Mouse (Mus musculus): ENCODE results near the gene Six5. TPM values are rescaled to one million over a fixed set of nuclear protein-coding genes. Genes with fewer than 3 reads are reported as not detected.

The Six5 gene
- total RNA-seq (2023) = 1 to 10 TPM in 1 of 2 experiments, under 1 TPM in 1; 0.35 to 1.1 TPM

GRCm38 (mm10) chr7:19094471-19094825 lies at the start of gene Six5:
Gene Six5, plus strand, starts transcription at chr7:19094594.

GRCm38 (mm10) chr7:19054047-19054776 lies 40.2 kb upstream of the Six5 start, which contains the start of gene Rsph6a:
Gene Rsph6a, plus strand, starts transcription at chr7:19054690.

GRCm38 (mm10) chr7:19075723-19076585 lies 18.4 kb upstream of the Six5 start, which contains the start of gene Dmwd:
Gene Dmwd, plus strand, starts transcription at chr7:19076227.

GRCm38 (mm10) chr7:19083701-19084100 lies 10.7 kb upstream of the Six5 start, which contains the start of gene Dmpk:
Gene Dmpk, plus strand, starts transcription at chr7:19083849.

GRCm38 (mm10) chr7:19118028-19118771 lies 23.8 kb downstream of the Six5 start, which contains the start of gene Gm4969:
Gene Gm4969, minus strand, starts transcription at chr7:19118368.

GRCm38 (mm10) chr7:19119631-19120429 lies 25.4 kb downstream of the Six5 start, which contains the start of gene Fbxo46:
Gene Fbxo46, plus strand, starts transcription at chr7:19119859.

Other genes with a start within 250 kb of the Six5 start
- gene Pglyrp1, start 223.3 kb upstream of the Six5 start, total RNA-seq (2023) = 1,000 to 10,000 TPM; 1,945 to 1,998 TPM
- gene Ccdc61, start 184.2 kb upstream of the Six5 start, total RNA-seq (2023) = 10 to 100 TPM; 12.4 to 17.8 TPM
- under 1 TPM in 1 of 2 experiments, not detected in 1; 0.04 TPM for gene Nova2, start 168.7 kb upstream of the Six5 start, total RNA-seq (2023)
- gene Nanos2, start 107.2 kb upstream of the Six5 start, total RNA-seq (2023) = not detected
- under 1 TPM; 0.24 to 0.35 TPM for gene Mypop, start 103.3 kb upstream of the Six5 start, total RNA-seq (2023)
- gene Irf2bp1, start 90.5 kb upstream of the Six5 start, total RNA-seq (2023) = 10 to 100 TPM; 15.4 to 18.3 TPM
- gene Foxa3, start 71.1 kb upstream of the Six5 start, total RNA-seq (2023) = not detected
- 10 to 100 TPM; 55.4 to 60.6 TPM for gene Sympk, start 70.2 kb upstream of the Six5 start, total RNA-seq (2023)
- gene Rsph6a, start 39.9 kb upstream of the Six5 start, total RNA-seq (2023) = not detected
- 10 to 100 TPM; 13.9 to 23.0 TPM for gene Dmwd, start 18.4 kb upstream of the Six5 start, total RNA-seq (2023)
- 1 to 10 TPM; 4.6 to 7.9 TPM for gene Dmpk, start 10.7 kb upstream of the Six5 start, total RNA-seq (2023)
- not detected for gene Gm4969, start 23.8 kb downstream of the Six5 start, total RNA-seq (2023)
- 10 to 100 TPM; 16.2 to 16.6 TPM for gene Fbxo46, start 25.3 kb downstream of the Six5 start, total RNA-seq (2023)
- gene Qpctl, start 54.7 kb downstream of the Six5 start, total RNA-seq (2023) = 10 to 100 TPM; 10.4 to 10.8 TPM
- gene Snrpd2, start 55.1 kb downstream of the Six5 start, total RNA-seq (2023) = 10 to 100 TPM; 44.8 to 49.2 TPM
- not detected for gene Gipr, start 71.5 kb downstream of the Six5 start, total RNA-seq (2023)
- 10 to 100 TPM; 59.9 to 73.3 TPM for gene Eml2, start 81.8 kb downstream of the Six5 start, total RNA-seq (2023)
- not detected for gene Gpr4, start 117.9 kb downstream of the Six5 start, total RNA-seq (2023)
- 10 to 100 TPM; 22.5 to 24.0 TPM for gene Opa3, start 133.7 kb downstream of the Six5 start, total RNA-seq (2023)
- 100 to 1,000 TPM; 586 to 605 TPM for gene Vasp, start 177.2 kb downstream of the Six5 start, total RNA-seq (2023)
- 1 to 10 TPM in 1 of 2 experiments, not detected in 1; 2.1 TPM for gene Ppm1n, start 185.5 kb downstream of the Six5 start, total RNA-seq (2023)
- gene Rtn2, start 188.0 kb downstream of the Six5 start, total RNA-seq (2023) = not detected
- 1,000 to 10,000 TPM; 1,994 to 3,359 TPM for gene Fosb, start 215.5 kb downstream of the Six5 start, total RNA-seq (2023)